Mouse (Mus musculus): Measurements from ENCODE around the gene Trip10.

DNA sequence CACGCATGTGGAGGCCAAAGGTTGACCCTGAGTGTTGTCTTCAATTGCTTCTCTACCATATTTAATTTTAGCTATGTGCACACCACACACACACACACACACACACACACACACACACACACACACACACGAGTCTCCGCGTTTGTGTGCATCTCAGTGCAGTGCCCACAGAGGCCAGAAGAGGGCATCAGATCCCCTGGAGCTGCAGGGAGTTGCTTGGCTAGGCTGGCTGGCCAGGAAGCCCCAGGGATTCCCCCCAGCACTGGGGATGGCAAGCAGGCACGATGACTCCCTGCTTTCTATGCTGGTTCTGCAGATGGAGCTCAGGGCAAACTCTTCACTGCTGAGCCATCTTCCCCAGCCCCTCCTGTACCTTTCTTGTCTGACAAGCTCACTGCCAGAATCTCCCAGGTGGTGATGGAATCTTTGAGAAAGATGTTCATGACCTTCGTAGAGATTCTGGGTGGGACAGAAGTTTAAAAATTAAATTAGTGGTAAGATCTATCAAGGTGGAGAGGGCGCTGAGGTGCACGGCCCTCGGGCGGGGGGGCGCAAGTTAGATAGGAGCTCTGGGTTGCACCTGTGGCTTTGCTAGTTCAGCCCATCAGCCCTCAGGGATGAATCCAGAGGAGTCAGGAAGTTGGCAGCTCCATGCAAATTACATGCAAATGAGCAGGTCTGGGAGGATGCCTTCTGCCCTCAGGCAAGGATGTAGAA lies 29.9 kb upstream of the Trip10 start:
- TF ChIP-seq CTCF (IDR thresholded peaks at IDR 0.05; ENCODE audit: extremely low read depth, insufficient read length, insufficient replicate concordance, low read depth, low read length) (peak; percentile 61; the same call in 1 of the 2 replicates), POLR2A (IDR thresholded peaks at IDR 0.05; ENCODE audit: low read depth, low read length) (no peak)

Measured in small intestine, adult 2 months (tissue).